Mouse (Mus musculus): ENCODE results near the gene Olfr418. TPM values are rescaled to one million over a fixed set of nuclear protein-coding genes. Genes with fewer than 3 reads are reported as not detected.
"Not testable (repeated sequence)": the region's sequence is repeated elsewhere in the genome, so short reads cannot be mapped to it uniquely, and the experiment has no call there.

Gene Olfr418
- polyA plus RNA-seq (2014; fragmentation: Nextera tagmentation; extraction: Ambion mirVana): not detected in 2 replicates

- no peaks in the 10 kb centered on the region for H3K36me3 ChIP-seq (ENCODE audit: control insufficient read depth, insufficient read depth, low read length)
- no peak within 1 kb of the TSS for H3K9ac ChIP-seq (replicated peaks; ENCODE audit: low read depth, low read length)
- H3K4me2 ChIP-seq (ENCODE audit: low read depth, low read length): no peak within 1 kb of the TSS
- H3K4me1 ChIP-seq (ENCODE audit: control insufficient read depth, insufficient read depth, low read length): no peaks in the 10 kb centered on the region
- no peaks in the 10 kb centered on the region for H3K27me3 ChIP-seq (ENCODE audit: control insufficient read depth, insufficient read depth, low read length)
- no peak within 1 kb of the TSS for H3K4me3 ChIP-seq (ENCODE audit: low read depth, low read length)
- ATAC-seq (ENCODE audit: low read depth): no peak
- H3K27ac ChIP-seq (ENCODE audit: low read depth, low read length): no peak within 1 kb of the TSS
- no peaks in the 10 kb centered on the region for H3K9me3 ChIP-seq (ENCODE audit: control insufficient read depth, low read length)
These were observed at the start of gene Olfr418 for GRCm38 (mm10) chr1:173265701-173266100. Gene Olfr418 (plus strand): TSS chr1:173266001.

GRCm38 (mm10) chr1:173216481-173216880, 49.3 kb upstream of the Olfr418 start:
- Histone ChIP-seq H3K27ac (ENCODE audit: low read depth, low read length) (no peak overlapping the region), H3K9me3 (ENCODE audit: control insufficient read depth, low read length) (no peaks in the 10 kb centered on the region), H3K4me1 (ENCODE audit: control insufficient read depth, insufficient read depth, low read length) (no peaks in the 10 kb centered on the region), H3K36me3 (ENCODE audit: control insufficient read depth, insufficient read depth, low read length) (no peaks in the 10 kb centered on the region), H3K27me3 (ENCODE audit: control insufficient read depth, insufficient read depth, low read length) (no peaks in the 10 kb centered on the region), H3K9ac (replicated peaks; ENCODE audit: low read depth, low read length) (no peak overlapping the region), H3K4me3 (ENCODE audit: low read depth, low read length) (no peak overlapping the region), H3K4me2 (ENCODE audit: low read depth, low read length) (no peak overlapping the region)
- 95% methylated on average over 3 of the region's 3 CpGs for WGBS
- no peak for ATAC-seq (ENCODE audit: low read depth)

GRCm38 (mm10) chr1:173227081-173227480, 38.7 kb upstream of the Olfr418 start, which contains the start of gene Fcer1a:
Gene Fcer1a (minus strand): TSS chr1:173227214.
- 95% methylated on average over 2 of the region's 2 CpGs for WGBS
- H3K27ac ChIP-seq (ENCODE audit: low read depth, low read length): no peak within 1 kb of the TSS
- H3K27me3 ChIP-seq (ENCODE audit: control insufficient read depth, insufficient read depth, low read length): no peaks in the 10 kb centered on the region
- H3K9me3 ChIP-seq (ENCODE audit: control insufficient read depth, low read length): no peaks in the 10 kb centered on the region
- no peak for ATAC-seq (ENCODE audit: low read depth)
- no peak within 1 kb of the TSS for H3K4me2 ChIP-seq (ENCODE audit: low read depth, low read length)
- H3K9ac ChIP-seq (replicated peaks; ENCODE audit: low read depth, low read length): no peak within 1 kb of the TSS
- no peaks in the 10 kb centered on the region for H3K36me3 ChIP-seq (ENCODE audit: control insufficient read depth, insufficient read depth, low read length)
- H3K4me3 ChIP-seq (ENCODE audit: low read depth, low read length): no peak within 1 kb of the TSS
- no peaks in the 10 kb centered on the region for H3K4me1 ChIP-seq (ENCODE audit: control insufficient read depth, insufficient read depth, low read length)

GRCm38 (mm10) chr1:173237004-173237403, 28.8 kb upstream of the Olfr418 start:
- H3K4me3 ChIP-seq (ENCODE audit: low read depth, low read length); H3K9ac ChIP-seq (replicated peaks; ENCODE audit: low read depth, low read length); H3K4me2 ChIP-seq (ENCODE audit: low read depth, low read length); H3K36me3 ChIP-seq (ENCODE audit: control insufficient read depth, insufficient read depth, low read length); H3K27me3 ChIP-seq (ENCODE audit: control insufficient read depth, insufficient read depth, low read length); ATAC-seq (ENCODE audit: low read depth); H3K9me3 ChIP-seq (ENCODE audit: control insufficient read depth, low read length); H3K4me1 ChIP-seq (ENCODE audit: control insufficient read depth, insufficient read depth, low read length); H3K27ac ChIP-seq (ENCODE audit: low read depth, low read length): not testable (repeated sequence)
- WGBS: 82% methylated on average over 1 of the region's 1 CpGs

- H3K27me3 ChIP-seq (ENCODE audit: control insufficient read depth, insufficient read depth, low read length): no peaks in the 10 kb centered on the region
These were observed 15.9 kb upstream of the Olfr418 start for GRCm38 (mm10) chr1:173249888-173250287.

GRCm38 (mm10) chr1:173277677-173278076, 11.9 kb downstream of the Olfr418 start, which contains the start of gene Mptx2:
Gene Mptx2 (minus strand): TSS chr1:173277777.
- 74% methylated on average over 3 of the region's 3 CpGs for WGBS
- H3K9ac ChIP-seq (replicated peaks; ENCODE audit: low read depth, low read length): no peak within 1 kb of the TSS

More at GRCm38 (mm10) chr1:173249888-173250287, 15.9 kb upstream of the Olfr418 start:
- H3K27ac ChIP-seq (ENCODE audit: low read depth, low read length): no peak overlapping the region
- H3K4me1 ChIP-seq (ENCODE audit: control insufficient read depth, insufficient read depth, low read length): no peaks in the 10 kb centered on the region
- no peak for ATAC-seq (ENCODE audit: low read depth)
- H3K9ac ChIP-seq (replicated peaks; ENCODE audit: low read depth, low read length): no peak overlapping the region
- no peak overlapping the region for H3K4me3 ChIP-seq (ENCODE audit: low read depth, low read length)
- WGBS: 94% methylated on average over 3 of the region's 3 CpGs
- no peaks in the 10 kb centered on the region for H3K9me3 ChIP-seq (ENCODE audit: control insufficient read depth, low read length)
- H3K4me2 ChIP-seq (ENCODE audit: low read depth, low read length): no peak overlapping the region
- H3K36me3 ChIP-seq (ENCODE audit: control insufficient read depth, insufficient read depth, low read length): no peaks in the 10 kb centered on the region

GRCm38 (mm10) chr1:173302795-173303194, 37.0 kb downstream of the Olfr418 start:
- not testable (repeated sequence) for H3K4me2 ChIP-seq (ENCODE audit: low read depth, low read length); H3K36me3 ChIP-seq (ENCODE audit: control insufficient read depth, insufficient read depth, low read length); H3K9me3 ChIP-seq (ENCODE audit: control insufficient read depth, low read length); H3K27me3 ChIP-seq (ENCODE audit: control insufficient read depth, insufficient read depth, low read length); H3K9ac ChIP-seq (replicated peaks; ENCODE audit: low read depth, low read length); H3K4me1 ChIP-seq (ENCODE audit: control insufficient read depth, insufficient read depth, low read length); H3K4me3 ChIP-seq (ENCODE audit: low read depth, low read length); ATAC-seq (ENCODE audit: low read depth); H3K27ac ChIP-seq (ENCODE audit: low read depth, low read length)
- WGBS: 68% methylated on average over 3 of the region's 3 CpGs

More at GRCm38 (mm10) chr1:173277677-173278076, 11.9 kb downstream of the Olfr418 start, which contains the start of gene Mptx2:
- H3K9me3 ChIP-seq (ENCODE audit: control insufficient read depth, low read length): no peaks in the 10 kb centered on the region
- ATAC-seq (ENCODE audit: low read depth): no peak
- no peaks in the 10 kb centered on the region for H3K36me3 ChIP-seq (ENCODE audit: control insufficient read depth, insufficient read depth, low read length)
- H3K4me3 ChIP-seq (ENCODE audit: low read depth, low read length): no peak within 1 kb of the TSS
- no peaks in the 10 kb centered on the region for H3K27me3 ChIP-seq (ENCODE audit: control insufficient read depth, insufficient read depth, low read length)
- H3K27ac ChIP-seq (ENCODE audit: low read depth, low read length): no peak within 1 kb of the TSS
- H3K4me2 ChIP-seq (ENCODE audit: low read depth, low read length): no peak within 1 kb of the TSS
- no peaks in the 10 kb centered on the region for H3K4me1 ChIP-seq (ENCODE audit: control insufficient read depth, insufficient read depth, low read length)

GRCm38 (mm10) chr1:173313535-173314050, 47.8 kb downstream of the Olfr418 start:
- H3K4me1 ChIP-seq (ENCODE audit: control insufficient read depth, insufficient read depth, low read length); H3K36me3 ChIP-seq (ENCODE audit: control insufficient read depth, insufficient read depth, low read length); H3K9me3 ChIP-seq (ENCODE audit: control insufficient read depth, low read length); H3K27ac ChIP-seq (ENCODE audit: low read depth, low read length); H3K9ac ChIP-seq (replicated peaks; ENCODE audit: low read depth, low read length); ATAC-seq (ENCODE audit: low read depth); H3K27me3 ChIP-seq (ENCODE audit: control insufficient read depth, insufficient read depth, low read length); H3K4me2 ChIP-seq (ENCODE audit: low read depth, low read length); H3K4me3 ChIP-seq (ENCODE audit: low read depth, low read length): not testable (repeated sequence)
- 91% methylated on average over 7 of the region's 7 CpGs for WGBS

GRCm38 (mm10) chr1:173315725-173316124, 49.9 kb downstream of the Olfr418 start:
- no peak overlapping the region for H3K4me2 ChIP-seq (ENCODE audit: low read depth, low read length)
- no peaks in the 10 kb centered on the region for H3K4me1 ChIP-seq (ENCODE audit: control insufficient read depth, insufficient read depth, low read length)
- no peaks in the 10 kb centered on the region for H3K27me3 ChIP-seq (ENCODE audit: control insufficient read depth, insufficient read depth, low read length)
- 87% methylated on average over 3 of the region's 3 CpGs for WGBS
- H3K4me3 ChIP-seq (ENCODE audit: low read depth, low read length): no peak overlapping the region
- H3K36me3 ChIP-seq (ENCODE audit: control insufficient read depth, insufficient read depth, low read length): no peaks in the 10 kb centered on the region
- no peaks in the 10 kb centered on the region for H3K9me3 ChIP-seq (ENCODE audit: control insufficient read depth, low read length)
- H3K27ac ChIP-seq (ENCODE audit: low read depth, low read length): no peak overlapping the region
- H3K9ac ChIP-seq (replicated peaks; ENCODE audit: low read depth, low read length): no peak overlapping the region
- ATAC-seq (ENCODE audit: low read depth): no peak
